Mouse (Mus musculus): ENCODE data around the gene Hspg2.
A peak's percentile ranks its signal among the peaks of the same experiment; 100 is the strongest.
"Not testable (repeated sequence)": the region's sequence is repeated elsewhere in the genome, so short reads cannot be mapped to it uniquely, and the experiment has no call there.

The Hspg2 gene

GRCm38 (mm10) chr4:137468260-137469080, at the start of gene Hspg2:
Gene Hspg2, plus strand, starts transcription at chr4:137468769.
- DNase-seq (ENCODE audit: extremely low spot score, low spot score) = peak; percentile 100

GRCm38 (mm10) chr4:137430502-137430901, 38.1 kb upstream of the Hspg2 start, which contains the start of gene Cela3b:
Gene Cela3b, minus strand, starts transcription at chr4:137430540.
- no peak for DNase-seq (ENCODE audit: extremely low spot score, low spot score)

GRCm38 (mm10) chr4:137432700-137433550, 35.6 kb upstream of the Hspg2 start:
- not testable (repeated sequence) for DNase-seq (ENCODE audit: extremely low spot score, low spot score)

GRCm38 (mm10) chr4:137436979-137437669, 31.4 kb upstream of the Hspg2 start:
- DNase-seq (ENCODE audit: extremely low spot score, low spot score) = no peak

GRCm38 (mm10) chr4:137438842-137439241, 29.7 kb upstream of the Hspg2 start:
- no peak for DNase-seq (ENCODE audit: extremely low spot score, low spot score)

GRCm38 (mm10) chr4:137441332-137441731, 27.2 kb upstream of the Hspg2 start:
- DNase-seq (ENCODE audit: extremely low spot score, low spot score) = no peak

DNA sequence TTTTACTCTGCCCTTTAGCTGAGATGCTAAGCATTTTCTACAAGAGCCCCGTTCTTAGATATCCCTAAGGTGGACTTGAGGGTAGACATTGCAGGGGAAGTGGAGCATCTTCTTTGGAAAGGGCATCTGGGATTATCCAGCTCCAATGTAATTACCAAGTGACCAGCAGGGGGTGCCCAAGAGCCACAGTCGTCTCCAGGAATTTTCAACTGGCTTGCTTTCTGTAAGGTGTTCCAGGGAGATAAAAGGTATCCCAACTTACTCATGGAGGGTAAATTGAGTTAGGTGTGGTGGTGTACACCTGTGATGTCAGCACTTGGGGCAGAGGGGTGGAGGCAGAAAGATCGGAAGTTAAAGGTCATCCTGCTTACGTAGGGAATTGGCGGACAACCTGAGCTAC, 24.9 kb upstream of the Hspg2 start:
- DNase-seq (ENCODE audit: extremely low spot score, low spot score) = peak; percentile 82

DNA sequence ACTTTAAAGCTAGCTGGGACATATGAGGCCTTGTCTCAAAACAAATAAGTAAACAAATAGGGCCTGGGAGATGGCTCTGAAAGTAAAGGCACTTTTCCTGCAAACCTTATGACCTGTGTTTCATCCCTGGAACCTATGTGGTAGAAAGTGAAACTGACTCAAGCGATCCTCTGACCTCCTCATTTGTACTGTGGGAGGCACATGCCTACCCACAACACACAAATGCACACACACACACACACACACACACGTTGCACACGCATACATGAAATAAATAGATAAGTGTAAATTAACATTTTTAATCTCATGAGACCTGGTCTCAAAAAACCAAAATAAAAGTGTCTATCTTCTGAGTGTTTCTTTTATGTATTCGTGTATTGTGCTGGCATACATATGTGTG, 22.7 kb upstream of the Hspg2 start:
- no peak for DNase-seq (ENCODE audit: extremely low spot score, low spot score)

- DNase-seq (ENCODE audit: extremely low spot score, low spot score) = no peak
Observed at GRCm38 (mm10) chr4:137447363-137448196, 21.0 kb upstream of the Hspg2 start.

GRCm38 (mm10) chr4:137448197-137448596, 20.4 kb upstream of the Hspg2 start:
- no peak for DNase-seq (ENCODE audit: extremely low spot score, low spot score)

GRCm38 (mm10) chr4:137448641-137449040, 19.9 kb upstream of the Hspg2 start:
- no peak for DNase-seq (ENCODE audit: extremely low spot score, low spot score)

- no peak for DNase-seq (ENCODE audit: extremely low spot score, low spot score)
Observed at GRCm38 (mm10) chr4:137449132-137449531, 19.4 kb upstream of the Hspg2 start.

- DNase-seq (ENCODE audit: extremely low spot score, low spot score) = no peak
Observed at GRCm38 (mm10) chr4:137449715-137450114, 18.9 kb upstream of the Hspg2 start.

GRCm38 (mm10) chr4:137452190-137452589, 16.4 kb upstream of the Hspg2 start:
- no peak for DNase-seq (ENCODE audit: extremely low spot score, low spot score)

DNA sequence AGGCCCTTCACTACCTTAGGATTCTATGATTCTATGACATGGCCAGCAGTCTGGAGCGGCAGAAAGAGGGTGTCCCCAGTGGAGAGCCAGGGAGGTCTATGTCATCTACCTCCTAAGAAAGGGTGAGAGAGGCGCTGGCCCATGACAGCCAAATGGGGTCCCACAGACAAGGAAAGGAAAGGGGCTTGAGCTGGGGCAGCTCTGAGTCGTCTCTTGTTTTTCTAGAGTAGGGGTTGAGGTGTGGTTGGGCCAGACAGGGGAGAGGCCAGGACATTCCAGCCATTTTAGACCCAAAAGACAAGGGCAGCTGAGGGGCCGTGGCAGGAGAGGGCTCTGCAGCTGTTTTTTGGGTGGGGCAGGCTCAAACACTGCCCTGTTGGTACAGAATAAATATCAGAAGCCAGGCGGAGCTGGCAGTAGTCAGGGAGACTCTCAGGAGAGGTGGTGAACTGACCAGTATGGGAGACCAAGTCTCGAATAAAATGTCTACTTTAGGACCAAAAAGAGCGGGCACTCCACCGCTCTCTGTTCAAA, 15.3 kb upstream of the Hspg2 start, which contains the start of gene 1700013G24Rik:
TSS of gene 1700013G24Rik (plus strand) at position 51 of the 534 bp plus-strand sequence.
- no peak for DNase-seq (ENCODE audit: extremely low spot score, low spot score)

GRCm38 (mm10) chr4:137454582-137454981, 14.0 kb upstream of the Hspg2 start:
- no peak for DNase-seq (ENCODE audit: extremely low spot score, low spot score)

DNA sequence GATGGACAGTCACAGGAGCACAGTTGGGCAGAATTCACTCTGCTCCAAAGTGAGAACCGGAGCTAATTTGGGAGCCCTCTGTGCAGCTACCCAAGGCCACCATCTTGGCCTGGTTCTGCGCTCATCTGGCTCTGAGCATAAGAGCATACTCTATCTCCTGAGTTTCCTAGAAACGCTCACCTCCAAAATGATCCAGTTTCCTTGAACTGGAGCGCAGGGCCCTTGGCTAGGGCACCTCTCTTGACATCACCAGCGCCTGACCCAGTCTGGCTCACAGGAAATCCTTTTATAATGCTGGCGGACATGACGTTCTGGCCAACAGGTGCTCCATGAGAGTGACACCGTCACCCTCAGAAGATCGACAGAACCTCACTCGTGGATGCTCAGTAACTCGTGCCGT, 12.0 kb upstream of the Hspg2 start:
- DNase-seq (ENCODE audit: extremely low spot score, low spot score) = no peak

DNA sequence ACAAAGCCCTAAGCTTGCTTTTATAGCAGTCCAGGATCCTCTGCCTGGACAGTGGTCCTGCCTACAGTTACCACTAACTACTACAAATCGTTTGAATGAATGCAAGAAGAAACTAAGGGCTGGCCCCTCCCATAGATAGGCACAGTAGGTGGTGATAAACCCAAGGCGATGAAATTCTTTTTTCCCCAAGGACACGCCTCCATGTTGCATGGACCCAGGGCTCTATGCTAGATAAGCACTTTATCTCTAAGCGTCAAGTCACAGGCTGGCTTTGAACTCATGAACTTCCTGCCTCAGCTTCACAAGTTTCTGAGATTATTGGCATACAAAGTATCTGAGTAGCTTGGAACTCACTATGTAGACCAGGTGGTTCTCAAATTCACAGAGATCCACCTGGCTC, 11.3 kb upstream of the Hspg2 start:
- DNase-seq (ENCODE audit: extremely low spot score, low spot score) = no peak

DNA sequence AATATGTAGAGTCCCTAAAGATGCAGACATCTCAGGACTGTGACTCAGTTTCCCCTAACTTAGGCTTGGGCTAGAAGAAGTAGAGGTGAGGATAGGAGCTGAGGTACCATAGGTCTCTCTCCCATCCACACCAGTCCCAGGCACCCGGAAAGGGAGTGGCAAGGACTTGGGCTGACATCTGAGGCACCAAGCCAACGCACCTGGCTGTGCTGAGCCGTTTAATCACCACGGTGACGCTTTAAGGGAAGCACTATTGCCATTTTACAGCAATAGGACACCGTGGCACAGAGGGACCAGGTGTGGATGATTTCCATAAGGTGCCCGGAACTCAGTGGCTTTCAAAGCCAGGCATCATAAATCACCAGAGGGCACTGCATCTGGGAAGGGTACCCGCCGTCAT, 10.3 kb upstream of the Hspg2 start:
- DNase-seq (ENCODE audit: extremely low spot score, low spot score) = no peak

DNA sequence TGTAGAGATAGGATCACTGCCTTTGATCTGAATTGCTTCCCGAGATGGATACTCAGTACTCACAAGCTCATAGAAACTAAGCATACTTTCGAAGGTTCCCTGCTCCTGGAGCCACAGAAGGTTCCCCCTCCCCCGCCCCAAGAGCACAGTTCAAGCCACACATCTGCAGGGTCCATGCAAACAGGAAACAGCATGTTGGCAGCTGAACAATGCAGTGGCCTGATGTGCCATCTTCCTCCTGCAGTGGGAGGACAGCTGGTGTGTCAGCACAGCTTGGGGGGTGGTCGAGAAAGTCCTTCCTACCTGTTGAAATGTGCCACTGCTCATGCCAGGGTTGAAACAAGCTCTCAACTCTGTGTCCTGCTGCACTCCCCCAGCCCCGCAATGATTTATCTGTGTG, 9.7 kb upstream of the Hspg2 start:
- DNase-seq (ENCODE audit: extremely low spot score, low spot score) = no peak
